Mouse (Mus musculus) forebrain, embryonic 14.5 days (tissue): ENCODE results near the gene Slc2a4. TPM values are rescaled to one million over a fixed set of nuclear protein-coding genes. Genes with fewer than 3 reads are reported as not detected.

ENCODE experiments used
- ATAC-seq: fragments of 200-750 bp; cut with Nextera tagmentation; 2 replicates; pipeline ENCODE4 v1.8.0; 2017; ENCODE audit warnings: mild to moderate bottlenecking, moderate library complexity
- DNase-seq: peaks from one replicate; pipeline ENCODE4 v3.0.0-alpha.2; 2015; ENCODE audit warnings: low spot score
- H3K27ac ChIP-seq: fragments of 300-500 bp; sonication (generic); 2 replicates; pipeline ENCODE4 v1.5.1; 2014; ENCODE audit warnings: low read depth, mild to moderate bottlenecking, control low read depth, low read length, moderate library complexity
- H3K27me3 ChIP-seq: fragments of 300-500 bp; sonication (generic); replicated peaks from 2 replicates; pipeline ENCODE4 v1.6.1; 2014; ENCODE audit warnings: low read length, control low read depth, mixed read lengths; ENCODE audit not compliant: control insufficient read depth, insufficient read depth
- H3K36me3 ChIP-seq: fragments of 300-500 bp; sonication (generic); 2 replicates; pipeline ENCODE4 v1.6.1; 2014; ENCODE audit warnings: low read length, control low read depth; ENCODE audit not compliant: control insufficient read depth, insufficient read depth
- H3K4me1 ChIP-seq: fragments of 300-500 bp; sonication (generic); 2 replicates; pipeline ENCODE4 v1.6.1; 2014; ENCODE audit warnings: antibody characterized with exemption, low read length, control low read depth; ENCODE audit not compliant: control insufficient read depth, insufficient read depth
- H3K4me2 ChIP-seq: fragments of 300-500 bp; sonication (generic); 2 replicates; pipeline ENCODE4 v1.6.1; 2014; ENCODE audit warnings: mild to moderate bottlenecking, control low read depth, low read length
- H3K4me3 ChIP-seq: fragments of 300-500 bp; sonication (generic); 2 replicates; pipeline ENCODE4 v1.5.1; 2014; ENCODE audit warnings: low read depth, low read length, control low read depth
- H3K9ac ChIP-seq: fragments of 300-500 bp; sonication (generic); 2 replicates; pipeline ENCODE4 v1.6.1; 2014; ENCODE audit warnings: mild to moderate bottlenecking, low read length, control low read depth, moderate library complexity
- H3K9me3 ChIP-seq: fragments of 300-500 bp; sonication (generic); replicated peaks from 2 replicates; pipeline ENCODE4 v1.6.1; 2016; ENCODE audit warnings: low read length, control low read depth, mixed read lengths; ENCODE audit not compliant: control insufficient read depth
- WGBS: fragments of 180-500 bp; shearing (Covaris S2); extraction: QIAGEN DNeasy Blood & Tissue Kit; methylation state at CpG from one replicate; pipeline ENCODE4 v1.1.7; 2014; 5-methylcytosine and 5-hydroxymethylcytosine counted together
- polyA plus RNA-seq: library from polyadenylated mRNA; unstranded; fragments of >200 nt; fragmentation: Nextera tagmentation; extraction: Ambion mirVana; gene quantifications from 2 replicates; pipeline ENCODE4 v1.2.1, GENCODE M21; 2014

The Slc2a4 gene
- polyA plus RNA-seq, 1 experiment from 2014 or later, result 6.7 TPM

DNA sequence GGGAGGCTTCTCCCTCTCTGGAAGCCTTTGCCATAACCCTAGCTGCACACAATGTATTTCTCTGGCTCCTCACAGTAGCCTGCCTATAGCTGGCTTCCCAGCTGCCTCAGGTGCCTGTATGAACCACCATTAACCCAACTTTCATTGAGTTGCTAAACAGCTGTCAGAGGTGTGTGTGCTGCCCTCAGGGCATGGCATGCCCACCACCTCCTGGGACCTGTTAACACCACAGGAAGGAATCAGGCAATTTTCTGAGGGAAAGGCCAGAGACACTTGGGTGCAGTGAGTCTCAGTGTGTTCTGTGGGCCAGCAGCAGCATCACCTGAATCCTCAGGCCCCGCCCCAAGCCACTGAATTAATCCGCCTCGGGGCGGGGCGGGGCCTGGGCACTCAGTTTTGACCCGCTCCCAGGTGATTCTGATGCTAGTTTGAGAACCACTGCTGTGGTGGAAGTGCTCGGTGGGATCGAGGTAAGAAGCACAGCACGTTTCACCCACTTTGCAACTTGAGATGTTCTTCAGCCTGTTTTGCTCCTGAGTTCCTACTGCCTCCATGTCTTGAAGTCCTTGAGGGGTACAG, 9.5 kb downstream of the Slc2a4 start:
- ATAC-seq (no peak), DNase-seq (no peak)
- no peak overlapping the region for H3K4me2 ChIP-seq
- H3K9ac ChIP-seq, result no peak overlapping the region
- no peaks in the 10 kb centered on the region for H3K9me3 ChIP-seq
- H3K36me3 ChIP-seq, result peaks cover 3% of the 10 kb centered on the region; the same call in 1 of the 2 replicates
- no peak overlapping the region for H3K4me3 ChIP-seq
- H3K27ac ChIP-seq, result no peak overlapping the region
- H3K4me1 ChIP-seq, result peaks cover 5% of the 10 kb centered on the region; the same call in 1 of the 2 replicates
- 22% methylated on average over 9 of the region's 9 CpGs for WGBS
- peaks cover 9% of the 10 kb centered on the region; the same call in 1 of the 2 replicates for H3K27me3 ChIP-seq

DNA sequence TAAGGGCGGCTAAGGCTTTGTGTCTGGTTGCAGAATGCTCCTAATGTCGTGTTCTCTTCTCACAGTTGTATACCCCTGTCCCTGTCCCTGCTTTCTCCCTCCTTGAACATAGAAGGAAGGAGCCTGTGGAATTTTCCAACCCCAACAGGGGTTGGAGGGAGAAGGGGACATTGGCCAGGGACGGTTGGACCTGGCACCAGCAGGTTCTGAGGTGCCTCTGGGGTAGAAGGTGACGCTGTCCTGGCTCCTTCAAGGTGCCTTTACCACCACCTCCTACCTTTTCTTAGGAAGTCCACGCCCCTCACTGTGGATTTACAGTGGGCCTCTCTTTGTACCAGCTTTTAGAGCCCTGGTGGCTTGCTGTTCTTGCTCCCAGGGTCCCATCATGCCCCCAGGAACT, 10.2 kb downstream of the Slc2a4 start:
- Histone ChIP-seq H3K27me3 (peaks cover 9% of the 10 kb centered on the region; the same call in 1 of the 2 replicates), H3K4me2 (no peak overlapping the region), H3K27ac (no peak overlapping the region), H3K4me1 (peaks cover 5% of the 10 kb centered on the region; the same call in 1 of the 2 replicates), H3K9me3 (no peaks in the 10 kb centered on the region), H3K4me3 (no peak overlapping the region), H3K36me3 (no peaks in the 10 kb centered on the region), H3K9ac (no peak overlapping the region)
- no peak for ATAC-seq
- DNase-seq, result no peak
- 70% methylated on average over 5 of the region's 5 CpGs for WGBS

DNA sequence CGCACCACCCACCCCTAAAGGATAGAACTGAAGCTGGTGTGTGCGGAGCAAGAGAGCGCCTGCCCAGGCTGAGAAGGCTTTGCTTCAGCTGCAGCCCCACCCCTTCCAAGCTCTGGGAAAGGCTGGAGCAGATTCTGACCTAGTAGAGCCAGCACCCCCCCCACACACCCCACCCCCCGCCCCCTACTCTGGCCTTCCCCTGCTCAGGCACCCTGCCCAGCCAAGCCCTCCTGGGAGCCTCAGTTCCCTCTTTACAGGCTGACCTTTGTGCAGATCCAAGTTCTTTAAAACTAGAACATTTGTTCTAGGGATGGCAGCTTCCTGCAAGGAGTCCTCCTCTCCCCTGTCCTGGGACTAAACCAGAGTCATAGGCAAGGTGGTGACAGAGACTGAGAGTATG, 10.6 kb downstream of the Slc2a4 start:
- Histone ChIP-seq H3K4me2 (no peak overlapping the region), H3K4me1 (peaks cover 5% of the 10 kb centered on the region; the same call in 1 of the 2 replicates), H3K27ac (no peak overlapping the region), H3K9me3 (no peaks in the 10 kb centered on the region), H3K9ac (no peak overlapping the region), H3K36me3 (no peaks in the 10 kb centered on the region), H3K27me3 (peaks cover 9% of the 10 kb centered on the region; the same call in 1 of the 2 replicates), H3K4me3 (no peak overlapping the region)
- 48% methylated on average over 4 of the region's 4 CpGs for WGBS
- ATAC-seq (no peak), DNase-seq (no peak)

DNA sequence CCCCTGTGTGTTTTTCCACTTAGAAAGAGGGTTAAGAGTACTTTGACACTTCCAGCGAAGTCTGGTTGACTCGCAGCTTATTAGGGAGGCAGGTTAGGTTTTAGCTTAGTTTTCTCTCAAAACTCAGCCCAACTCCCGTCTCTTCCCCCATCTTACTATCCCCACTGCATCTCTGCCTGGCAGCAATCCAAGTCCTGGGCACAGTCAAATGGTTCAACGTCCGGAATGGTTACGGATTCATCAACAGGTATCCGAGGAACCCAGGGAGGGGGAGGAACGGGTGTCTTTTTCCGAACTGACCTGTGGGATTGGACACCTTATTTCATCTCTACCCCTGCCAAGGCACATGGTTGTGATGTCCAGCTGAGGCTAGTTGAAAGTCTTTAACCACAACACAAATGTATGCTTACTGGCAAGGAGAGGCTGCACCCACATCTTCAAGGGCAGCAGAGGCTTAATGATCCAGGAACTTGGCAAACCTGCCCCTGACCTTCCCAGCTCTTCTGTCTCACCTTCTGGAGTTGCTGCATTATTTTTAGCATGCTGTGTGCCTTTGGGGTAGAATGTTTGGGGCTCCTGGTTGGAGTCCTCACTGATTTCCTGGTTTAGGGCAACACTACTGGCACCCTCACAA, 11.2 kb downstream of the Slc2a4 start:
- Histone ChIP-seq H3K4me3 (peak overlapping the region; percentile 53), H3K27me3 (peaks cover 9% of the 10 kb centered on the region; the same call in 1 of the 2 replicates), H3K9me3 (no peaks in the 10 kb centered on the region), H3K27ac (no peak overlapping the region), H3K9ac (no peak overlapping the region), H3K4me2 (peak overlapping the region; percentile 99), H3K4me1 (peaks cover 5% of the 10 kb centered on the region; the same call in 1 of the 2 replicates), H3K36me3 (no peaks in the 10 kb centered on the region)
- 37% methylated on average over 9 of the region's 9 CpGs for WGBS
- ATAC-seq (no peak), DNase-seq (no peak)

DNA sequence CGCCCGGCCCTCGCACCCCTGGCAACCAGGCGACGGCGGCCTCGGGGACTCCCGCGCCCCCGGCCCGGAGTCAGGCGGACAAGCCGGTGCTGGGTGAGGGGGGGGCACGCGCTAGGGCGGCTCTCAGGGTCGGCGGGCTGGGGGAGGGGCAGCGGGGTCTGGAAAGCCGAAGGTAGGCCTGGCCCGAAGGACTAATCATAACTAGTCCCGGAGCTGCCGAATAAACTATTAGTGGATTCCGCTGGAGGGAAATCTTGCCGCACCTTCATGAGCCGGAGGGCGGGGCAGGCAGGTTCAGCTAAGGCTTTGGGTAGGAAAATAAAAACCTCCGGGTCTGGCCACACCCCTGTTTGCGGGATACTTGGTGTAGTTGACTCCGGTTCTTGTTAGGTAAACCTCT, 11.8 kb downstream of the Slc2a4 start:
- no peak overlapping the region for H3K27ac ChIP-seq
- DNase-seq (peak; percentile 32), ATAC-seq (peak; percentile 38)
- peak overlapping the region; percentile 99 for H3K4me2 ChIP-seq
- H3K9ac ChIP-seq, result peak overlapping the region; percentile 67
- no peaks in the 10 kb centered on the region for H3K9me3 ChIP-seq
- no peaks in the 10 kb centered on the region for H3K36me3 ChIP-seq
- H3K4me1 ChIP-seq, result peaks cover 5% of the 10 kb centered on the region; the same call in 1 of the 2 replicates
- peaks cover 9% of the 10 kb centered on the region; the same call in 1 of the 2 replicates for H3K27me3 ChIP-seq
- WGBS, result 1% methylated on average over 29 of the region's 30 CpGs
- H3K4me3 ChIP-seq, result peak overlapping the region; percentile 53

DNA sequence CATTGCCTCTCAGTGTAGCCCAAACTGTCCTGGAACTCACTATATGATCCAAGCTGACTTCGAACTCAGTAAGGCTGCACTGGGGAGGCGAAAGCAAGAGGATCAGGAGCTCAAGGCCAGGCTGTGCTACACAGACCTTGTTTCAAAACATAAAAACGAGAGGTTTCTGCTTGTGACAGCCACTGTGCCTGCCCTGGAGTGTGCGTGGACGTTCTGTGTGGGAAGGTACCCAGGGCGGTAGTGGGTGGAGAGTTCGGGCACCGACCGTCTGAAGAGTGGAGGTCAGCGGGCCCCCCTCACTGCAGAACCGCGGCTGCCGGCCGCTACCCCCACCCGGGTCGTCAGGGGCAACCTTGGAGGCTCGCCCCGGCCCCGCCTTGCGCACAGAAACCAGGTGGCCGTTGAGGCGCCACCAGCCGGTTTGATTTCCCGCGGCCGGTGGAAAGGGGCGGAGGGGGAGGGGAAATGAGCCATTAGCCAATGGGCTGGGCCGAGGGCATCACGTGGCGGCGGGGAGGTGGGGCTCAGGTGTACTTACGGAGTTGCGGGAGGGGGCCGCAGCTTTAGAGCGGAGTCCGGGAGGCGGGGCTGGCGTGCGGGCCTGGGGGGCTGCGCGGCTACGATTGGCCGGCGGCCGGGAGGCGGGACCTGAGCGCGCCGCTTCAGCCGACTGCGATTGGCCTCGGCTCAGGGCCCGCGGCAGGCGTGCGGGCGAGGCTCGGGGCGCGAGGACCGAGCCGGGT, 12.7 kb downstream of the Slc2a4 start, which contains the start of gene Ybx2:
TSS of gene Ybx2 (plus strand) at position 660 of the 743 bp plus-strand sequence.
- peak; percentile 92 for ATAC-seq

DNA sequence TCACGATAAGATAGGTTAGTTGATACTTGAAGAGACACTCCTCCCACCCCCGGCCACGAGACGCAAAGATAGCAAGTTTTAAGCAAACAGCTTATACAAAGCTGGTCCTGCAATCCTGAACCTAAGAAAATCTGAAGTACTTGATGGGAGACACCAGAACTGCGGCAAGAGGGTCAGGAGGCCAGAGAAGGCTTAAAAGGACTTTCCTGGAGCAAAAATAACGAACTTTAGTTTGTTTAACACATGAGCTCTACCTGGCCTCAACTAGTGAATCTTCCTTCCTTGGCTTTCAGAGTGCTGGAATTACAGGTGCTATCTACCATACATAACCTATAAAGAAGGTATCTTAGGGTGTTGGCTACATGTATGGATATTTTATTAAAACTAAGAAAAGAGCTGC, 13.3 kb downstream of the Slc2a4 start:
- H3K9me3 ChIP-seq, result no peaks in the 10 kb centered on the region
- H3K4me1 ChIP-seq, result peaks cover 5% of the 10 kb centered on the region; the same call in 1 of the 2 replicates
- H3K27me3 ChIP-seq, result peaks cover 9% of the 10 kb centered on the region; the same call in 1 of the 2 replicates
- 18% methylated on average over 6 of the region's 6 CpGs for WGBS
- no peak overlapping the region for H3K27ac ChIP-seq
- H3K4me2 ChIP-seq, result peak overlapping the region; percentile 99
- no peaks in the 10 kb centered on the region for H3K36me3 ChIP-seq
- 0 out of 2 replicates have a peak overlapping the region, but pooled peaks have one; percentile 2 for H3K4me3 ChIP-seq
- DNase-seq (peak; percentile 13), ATAC-seq (no peak)
- H3K9ac ChIP-seq, result no peak overlapping the region

More for the DNA sequence above, 12.7 kb downstream of the Slc2a4 start, which contains the start of gene Ybx2:
- WGBS, result 1% methylated on average over 58 of the region's 62 CpGs
- no peaks in the 10 kb centered on the region for H3K36me3 ChIP-seq
- peaks cover 9% of the 10 kb centered on the region; the same call in 1 of the 2 replicates for H3K27me3 ChIP-seq
- DNase-seq, result peak; percentile 96
- H3K4me3 ChIP-seq, result peak within 1 kb of the TSS; percentile 53
- H3K9me3 ChIP-seq, result no peaks in the 10 kb centered on the region
- H3K9ac ChIP-seq, result peak within 1 kb of the TSS; percentile 67
- H3K4me1 ChIP-seq, result peaks cover 5% of the 10 kb centered on the region; the same call in 1 of the 2 replicates
- H3K27ac ChIP-seq, result no peak within 1 kb of the TSS
- peak within 1 kb of the TSS; percentile 99 for H3K4me2 ChIP-seq

DNA sequence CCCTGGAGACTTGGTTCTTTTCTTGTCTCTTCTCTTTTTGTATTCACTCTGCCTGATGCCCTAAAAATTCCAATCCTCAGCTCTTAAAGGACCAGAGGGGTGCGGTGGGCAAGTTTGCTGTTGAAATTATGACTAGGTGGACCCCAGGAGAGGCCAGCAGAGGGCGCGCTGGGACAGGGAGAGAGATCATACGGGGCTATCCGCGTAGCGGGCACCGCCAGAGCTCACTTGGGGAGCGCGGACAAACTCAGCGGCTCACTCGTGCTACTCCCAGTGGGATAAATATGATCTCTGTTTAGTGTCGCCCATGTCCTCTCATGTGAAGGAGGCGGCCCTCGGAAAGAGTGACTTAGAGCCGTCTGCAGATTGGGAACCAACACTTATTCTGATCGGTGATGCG, 13.8 kb downstream of the Slc2a4 start:
- peak; percentile 92 for DNase-seq
- H3K4me2 ChIP-seq, result peak overlapping the region; percentile 99
- H3K4me1 ChIP-seq, result peaks cover 5% of the 10 kb centered on the region; the same call in 1 of the 2 replicates
- peak; percentile 54 for ATAC-seq
- no peak overlapping the region for H3K9ac ChIP-seq
- no peak overlapping the region for H3K27ac ChIP-seq
- H3K9me3 ChIP-seq, result no peaks in the 10 kb centered on the region
- 0% methylated on average over 18 of the region's 18 CpGs for WGBS
- H3K36me3 ChIP-seq, result no peaks in the 10 kb centered on the region
- H3K27me3 ChIP-seq, result peaks cover 9% of the 10 kb centered on the region; the same call in 1 of the 2 replicates
- H3K4me3 ChIP-seq, result 0 out of 2 replicates have a peak overlapping the region, but pooled peaks have one; percentile 2
